Mouse (Mus musculus): ENCODE results near the gene Sgsm1. TPM values are rescaled to one million over a fixed set of nuclear protein-coding genes. Genes with fewer than 3 reads are reported as not detected.

The Sgsm1 gene
- polyA plus RNA-seq, 1 experiment: 1.0 TPM

GRCm38 (mm10) chr5:113212156-113212835, 98.3 kb downstream of the Sgsm1 start:
- Histone ChIP-seq H3K4me3 (ENCODE audit: control insufficient read depth, insufficient read depth, low read length) (no peak overlapping the region), H3K27me3 (ENCODE audit: control insufficient read depth, insufficient read depth, low read length) (no peaks in the 10 kb centered on the region), H3K36me3 (ENCODE audit: control insufficient read depth, insufficient read depth, low read length) (no peaks in the 10 kb centered on the region), H3K4me1 (replicated peaks; ENCODE audit: control insufficient read depth, insufficient read depth, low read length) (no peaks in the 10 kb centered on the region), H3K27ac (ENCODE audit: control insufficient read depth, insufficient read depth, low read length) (no peak overlapping the region)
- TF ChIP-seq POLR2A (IDR thresholded peaks at IDR 0.05; ENCODE audit: control insufficient read depth, extremely low read depth, insufficient read depth, low read length, poor library complexity) (no peak), CTCF (IDR thresholded peaks at IDR 0.05; ENCODE audit: borderline replicate concordance, control insufficient read depth, extremely low read depth, insufficient read depth, low read length, poor library complexity) (no peak)
- WGBS: 83% methylated on average over 10 of the region's 10 CpGs
- no peak for DNase-seq

- no peak for DNase-seq
- TF ChIP-seq CTCF (IDR thresholded peaks at IDR 0.05; ENCODE audit: borderline replicate concordance, control insufficient read depth, extremely low read depth, insufficient read depth, low read length, poor library complexity) (no peak), POLR2A (IDR thresholded peaks at IDR 0.05; ENCODE audit: control insufficient read depth, extremely low read depth, insufficient read depth, low read length, poor library complexity) (no peak)
- WGBS: 89% methylated on average over 6 of the region's 6 CpGs
- no peaks in the 10 kb centered on the region; the same call in 1 of the 2 replicates for H3K4me1 ChIP-seq (replicated peaks; ENCODE audit: control insufficient read depth, insufficient read depth, low read length)
- no peak overlapping the region for H3K4me3 ChIP-seq (ENCODE audit: control insufficient read depth, insufficient read depth, low read length)
- H3K27ac ChIP-seq (ENCODE audit: control insufficient read depth, insufficient read depth, low read length): no peak overlapping the region
- H3K27me3 ChIP-seq (ENCODE audit: control insufficient read depth, insufficient read depth, low read length): no peaks in the 10 kb centered on the region
- H3K36me3 ChIP-seq (ENCODE audit: control insufficient read depth, insufficient read depth, low read length): no peaks in the 10 kb centered on the region
Measured at GRCm38 (mm10) chr5:113210314-113210713, 100.3 kb downstream of the Sgsm1 start.

GRCm38 (mm10) chr5:113209898-113210297, 100.7 kb downstream of the Sgsm1 start:
- 50% methylated on average over 13 of the region's 13 CpGs for whole genome bisulfite sequencing
- no peak overlapping the region for H3K4me3 ChIP-seq (ENCODE audit: control insufficient read depth, insufficient read depth, low read length)
- no peaks in the 10 kb centered on the region; the same call in 1 of the 2 replicates for H3K4me1 ChIP-seq (replicated peaks; ENCODE audit: control insufficient read depth, insufficient read depth, low read length)
- H3K27me3 ChIP-seq (ENCODE audit: control insufficient read depth, insufficient read depth, low read length): no peaks in the 10 kb centered on the region
- no peaks in the 10 kb centered on the region for H3K36me3 ChIP-seq (ENCODE audit: control insufficient read depth, insufficient read depth, low read length)
- TF ChIP-seq CTCF (IDR thresholded peaks at IDR 0.05; ENCODE audit: borderline replicate concordance, control insufficient read depth, extremely low read depth, insufficient read depth, low read length, poor library complexity) (no peak), POLR2A (IDR thresholded peaks at IDR 0.05; ENCODE audit: control insufficient read depth, extremely low read depth, insufficient read depth, low read length, poor library complexity) (no peak)
- H3K27ac ChIP-seq (ENCODE audit: control insufficient read depth, insufficient read depth, low read length): no peak overlapping the region
- DNase-seq: no peak

- H3K27ac ChIP-seq (ENCODE audit: control insufficient read depth, insufficient read depth, low read length): no peak overlapping the region
- 86% methylated on average over 11 of the region's 11 CpGs for WGBS
- no peaks in the 10 kb centered on the region for H3K27me3 ChIP-seq (ENCODE audit: control insufficient read depth, insufficient read depth, low read length)
Measured at GRCm38 (mm10) chr5:113209401-113209750, 101.2 kb downstream of the Sgsm1 start.

GRCm38 (mm10) chr5:113208622-113209400, 101.8 kb downstream of the Sgsm1 start:
- Histone ChIP-seq H3K4me3 (ENCODE audit: control insufficient read depth, insufficient read depth, low read length) (no peak overlapping the region), H3K4me1 (replicated peaks; ENCODE audit: control insufficient read depth, insufficient read depth, low read length) (no peaks in the 10 kb centered on the region; the same call in 1 of the 2 replicates), H3K27ac (ENCODE audit: control insufficient read depth, insufficient read depth, low read length) (no peak overlapping the region), H3K36me3 (ENCODE audit: control insufficient read depth, insufficient read depth, low read length) (no peaks in the 10 kb centered on the region), H3K27me3 (ENCODE audit: control insufficient read depth, insufficient read depth, low read length) (no peaks in the 10 kb centered on the region)
- no peak for TF ChIP-seq POLR2A (IDR thresholded peaks at IDR 0.05; ENCODE audit: control insufficient read depth, extremely low read depth, insufficient read depth, low read length, poor library complexity)
- TF ChIP-seq CTCF (IDR thresholded peaks at IDR 0.05; ENCODE audit: borderline replicate concordance, control insufficient read depth, extremely low read depth, insufficient read depth, low read length, poor library complexity): no peak
- DNase-seq: no peak
- WGBS: 82% methylated on average over 11 of the region's 11 CpGs

More at GRCm38 (mm10) chr5:113209401-113209750, 101.2 kb downstream of the Sgsm1 start:
- TF ChIP-seq POLR2A (IDR thresholded peaks at IDR 0.05; ENCODE audit: control insufficient read depth, extremely low read depth, insufficient read depth, low read length, poor library complexity): no peak
- no peak for TF ChIP-seq CTCF (IDR thresholded peaks at IDR 0.05; ENCODE audit: borderline replicate concordance, control insufficient read depth, extremely low read depth, insufficient read depth, low read length, poor library complexity)
- no peaks in the 10 kb centered on the region; the same call in 1 of the 2 replicates for H3K4me1 ChIP-seq (replicated peaks; ENCODE audit: control insufficient read depth, insufficient read depth, low read length)
- H3K4me3 ChIP-seq (ENCODE audit: control insufficient read depth, insufficient read depth, low read length): no peak overlapping the region
- no peaks in the 10 kb centered on the region for H3K36me3 ChIP-seq (ENCODE audit: control insufficient read depth, insufficient read depth, low read length)
- no peak for DNase-seq

- WGBS: 52% methylated on average over 4 of the region's 4 CpGs
- Histone ChIP-seq H3K36me3 (ENCODE audit: control insufficient read depth, insufficient read depth, low read length) (no peaks in the 10 kb centered on the region), H3K27ac (ENCODE audit: control insufficient read depth, insufficient read depth, low read length) (no peak overlapping the region), H3K4me3 (ENCODE audit: control insufficient read depth, insufficient read depth, low read length) (no peak overlapping the region), H3K27me3 (ENCODE audit: control insufficient read depth, insufficient read depth, low read length) (no peaks in the 10 kb centered on the region), H3K4me1 (replicated peaks; ENCODE audit: control insufficient read depth, insufficient read depth, low read length) (no peaks in the 10 kb centered on the region; the same call in 1 of the 2 replicates)
- DNase-seq: no peak
- TF ChIP-seq CTCF (IDR thresholded peaks at IDR 0.05; ENCODE audit: borderline replicate concordance, control insufficient read depth, extremely low read depth, insufficient read depth, low read length, poor library complexity) (no peak), POLR2A (IDR thresholded peaks at IDR 0.05; ENCODE audit: control insufficient read depth, extremely low read depth, insufficient read depth, low read length, poor library complexity) (no peak)
Measured at GRCm38 (mm10) chr5:113208048-113208447, 102.5 kb downstream of the Sgsm1 start.
